Mouse (Mus musculus) stomach, embryonic 16.5 days (tissue): ENCODE results near the gene Olfr172. TPM values are rescaled to one million over a fixed set of nuclear protein-coding genes. Genes with fewer than 3 reads are reported as not detected.

ENCODE experiments used
- ATAC-seq: fragments of 200-750 bp; cut with Nextera tagmentation; 2 replicates; pipeline ENCODE4 v1.8.0; 2017; ENCODE audit warnings: moderate number of reproducible peaks, moderate TSS enrichment; ENCODE audit not compliant: insufficient read depth, low FRiP score
- H3K27ac ChIP-seq: fragments of 300-500 bp; sonication (generic); 2 replicates; pipeline ENCODE4 v1.5.1; 2014; ENCODE audit warnings: low read length
- H3K27me3 ChIP-seq: fragments of 300-500 bp; sonication (generic); 2 replicates; pipeline ENCODE4 v1.6.1; 2014; ENCODE audit warnings: low read length, control low read depth, mixed read lengths; ENCODE audit not compliant: control insufficient read depth, insufficient read depth
- H3K36me3 ChIP-seq: fragments of 300-500 bp; sonication (generic); 2 replicates; pipeline ENCODE4 v1.6.1; 2014; ENCODE audit warnings: low read length; ENCODE audit not compliant: control insufficient read depth, insufficient read depth
- H3K4me1 ChIP-seq: fragments of 300-500 bp; sonication (generic); 2 replicates; pipeline ENCODE4 v1.6.1; 2014; ENCODE audit warnings: low read length, control low read depth, mixed read lengths; ENCODE audit not compliant: control insufficient read depth, insufficient read depth
- H3K4me2 ChIP-seq: fragments of 300-500 bp; sonication (generic); 2 replicates; pipeline ENCODE4 v1.6.1; 2014; ENCODE audit warnings: low read depth, low read length, mixed read lengths
- H3K4me3 ChIP-seq: fragments of 300-500 bp; sonication (generic); replicated peaks from 2 replicates; pipeline ENCODE4 v1.5.1; 2014; ENCODE audit warnings: mild to moderate bottlenecking, low read length
- H3K9ac ChIP-seq: fragments of 300-500 bp; sonication (generic); 2 replicates; pipeline ENCODE4 v1.6.1; 2014; ENCODE audit warnings: low read length
- H3K9me3 ChIP-seq: fragments of 300-500 bp; sonication (generic); replicated peaks from 2 replicates; pipeline ENCODE4 v1.6.1; 2016; ENCODE audit warnings: low read length, control low read depth; ENCODE audit not compliant: control insufficient read depth
- WGBS: fragments of 180-500 bp; shearing (Covaris S2); extraction: QIAGEN DNeasy Blood & Tissue Kit; methylation state at CpG from one replicate; pipeline ENCODE4 v1.1.7; 2014; 5-methylcytosine and 5-hydroxymethylcytosine counted together
- polyA plus RNA-seq: library from polyadenylated mRNA; unstranded; fragments of >200 nt; fragmentation: Nextera tagmentation; extraction: Ambion mirVana; gene quantifications from 2 replicates; pipeline ENCODE4 v1.2.1, GENCODE M21; 2015

Gene Olfr172
- polyA plus RNA-seq: not detected in 2 replicates

DNA sequence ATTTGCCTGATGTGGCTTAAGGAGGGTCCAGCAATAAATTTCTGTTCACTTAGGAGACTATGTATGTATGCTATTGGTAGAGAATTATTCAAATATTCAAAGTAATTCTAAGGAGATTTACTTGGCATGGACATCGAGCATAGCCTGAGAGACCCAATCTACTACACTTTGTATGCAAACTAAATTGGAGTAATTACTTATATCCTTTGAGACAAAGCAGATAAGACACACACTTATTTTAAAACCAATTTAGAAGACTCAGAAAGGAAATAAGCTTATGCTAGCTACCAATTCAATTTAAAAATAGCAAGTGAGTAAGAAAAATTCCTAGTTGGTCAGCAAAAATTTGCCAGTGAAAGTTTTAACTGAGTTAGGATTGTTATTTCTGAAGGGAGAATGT is at the start of gene Olfr172:
TSS of gene Olfr172 (minus strand) at position 101 of the 400 bp plus-strand sequence.
- H3K9ac ChIP-seq: no peak within 1 kb of the TSS
- H3K4me2 ChIP-seq: no peak within 1 kb of the TSS
- no peak within 1 kb of the TSS for H3K27ac ChIP-seq
- H3K27me3 ChIP-seq: no peaks in the 10 kb centered on the region
- no peaks in the 10 kb centered on the region for H3K36me3 ChIP-seq
- no peaks in the 10 kb centered on the region for H3K4me1 ChIP-seq
- H3K9me3 ChIP-seq: no peaks in the 10 kb centered on the region
- 81% methylated on average over 1 of the region's 1 CpGs for WGBS
- no peak within 1 kb of the TSS for H3K4me3 ChIP-seq
- ATAC-seq: no peak

- H3K27me3 ChIP-seq: no peaks in the 10 kb centered on the region
- H3K4me2 ChIP-seq: no peak within 1 kb of the TSS
- no peak within 1 kb of the TSS for H3K4me3 ChIP-seq
- 71% methylated on average over 2 of the region's 2 CpGs for WGBS
- H3K9me3 ChIP-seq: no peaks in the 10 kb centered on the region
- no peaks in the 10 kb centered on the region for H3K4me1 ChIP-seq
- ATAC-seq: no peak
- no peak within 1 kb of the TSS for H3K9ac ChIP-seq
- no peak within 1 kb of the TSS for H3K27ac ChIP-seq
- H3K36me3 ChIP-seq: no peaks in the 10 kb centered on the region
Observed at GRCm38 (mm10) chr16:58800168-58800567, 37.2 kb upstream of the Olfr172 start, which contains the start of gene Olfr173. TSS of gene Olfr173 (minus strand) at chr16:58800268.

DNA sequence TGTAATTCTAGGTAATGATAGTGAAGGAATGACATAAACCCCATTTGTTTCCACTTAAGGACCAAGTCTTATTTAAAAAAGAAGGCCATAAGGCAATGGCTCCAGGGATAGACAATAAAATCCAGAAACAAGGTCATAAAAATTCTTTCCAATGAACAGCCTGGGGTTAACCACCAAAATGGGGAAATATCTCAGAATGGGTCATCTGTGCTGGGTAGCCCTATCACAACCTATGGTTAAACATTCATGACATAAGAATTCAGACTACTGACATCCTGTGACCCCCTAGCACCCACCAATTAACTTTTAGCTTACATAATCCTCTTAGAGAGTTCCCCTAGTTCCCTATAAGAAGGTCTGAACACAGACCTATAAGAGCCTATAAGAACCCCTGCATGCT is 6.8 kb downstream of the Olfr172 start:
- no peaks in the 10 kb centered on the region for H3K9me3 ChIP-seq
- ATAC-seq: no peak
- H3K4me2 ChIP-seq: no peak overlapping the region
- H3K27me3 ChIP-seq: no peaks in the 10 kb centered on the region
- no peaks in the 10 kb centered on the region for H3K4me1 ChIP-seq
- no peak overlapping the region for H3K4me3 ChIP-seq
- H3K9ac ChIP-seq: no peak overlapping the region
- H3K27ac ChIP-seq: no peak overlapping the region
- no peaks in the 10 kb centered on the region for H3K36me3 ChIP-seq

DNA sequence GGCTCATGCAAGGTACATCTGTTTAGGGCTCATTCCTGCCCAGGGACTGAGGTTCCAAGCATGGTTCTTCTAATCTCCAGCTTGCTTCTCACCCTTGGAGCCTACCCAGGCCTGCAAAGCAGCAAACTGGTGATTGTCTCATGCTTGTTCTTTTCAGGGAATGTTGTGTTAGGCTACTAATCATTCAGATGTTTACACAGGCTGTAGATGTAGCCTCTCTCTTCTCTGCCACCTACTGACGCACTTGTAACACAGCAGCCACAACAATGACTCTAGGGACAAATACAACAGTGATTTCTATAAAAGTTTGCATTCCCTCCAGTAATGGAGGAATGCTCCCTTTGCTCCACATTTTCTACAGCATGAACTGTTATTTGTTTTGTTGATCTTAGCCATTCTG is 11.7 kb downstream of the Olfr172 start:
- no peaks in the 10 kb centered on the region for H3K4me1 ChIP-seq
- no peak; the same call in 1 of the 2 replicates for ATAC-seq
- no peak overlapping the region for H3K9ac ChIP-seq
- H3K27ac ChIP-seq: no peak overlapping the region
- H3K4me3 ChIP-seq: no peak overlapping the region
- no peak overlapping the region for H3K4me2 ChIP-seq
- H3K27me3 ChIP-seq: no peaks in the 10 kb centered on the region
- 37% methylated on average over 1 of the region's 1 CpGs for WGBS
- no peaks in the 10 kb centered on the region for H3K9me3 ChIP-seq
- no peaks in the 10 kb centered on the region for H3K36me3 ChIP-seq

- H3K4me3 ChIP-seq: no peak overlapping the region
- no peaks in the 10 kb centered on the region for H3K27me3 ChIP-seq
- H3K36me3 ChIP-seq: no peaks in the 10 kb centered on the region
- no peaks in the 10 kb centered on the region for H3K4me1 ChIP-seq
- H3K9ac ChIP-seq: no peak overlapping the region
- ATAC-seq: no peak
- H3K27ac ChIP-seq: no peak overlapping the region
- H3K4me2 ChIP-seq: no peak overlapping the region
- 70% methylated on average over 4 of the region's 4 CpGs for whole genome bisulfite sequencing
- H3K9me3 ChIP-seq: no peaks in the 10 kb centered on the region
Observed at GRCm38 (mm10) chr16:58746715-58747114, 16.3 kb downstream of the Olfr172 start.

DNA sequence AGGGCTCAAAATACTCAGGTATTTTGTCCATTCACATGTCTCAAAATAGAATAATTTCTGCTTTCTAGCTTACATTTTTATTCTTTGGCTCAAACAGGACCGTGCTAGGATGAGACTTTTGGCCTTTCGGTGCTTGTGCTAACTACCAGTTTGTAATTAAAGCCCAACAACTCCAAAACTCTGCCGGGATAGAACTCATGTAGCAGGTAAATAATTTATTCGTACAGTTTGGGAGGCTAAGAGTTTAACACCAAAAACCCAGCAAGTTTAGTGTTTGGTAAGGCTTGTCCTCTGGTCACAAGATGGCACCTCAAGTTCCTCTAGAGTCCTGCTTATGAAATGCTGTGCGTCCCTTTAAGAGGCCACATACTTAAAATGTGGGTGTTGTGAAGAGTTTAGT is 22.2 kb downstream of the Olfr172 start:
- H3K9ac ChIP-seq: no peak overlapping the region
- no peaks in the 10 kb centered on the region for H3K27me3 ChIP-seq
- H3K4me1 ChIP-seq: no peaks in the 10 kb centered on the region
- H3K4me3 ChIP-seq: no peak overlapping the region
- no peaks in the 10 kb centered on the region for H3K9me3 ChIP-seq
- no peak overlapping the region for H3K27ac ChIP-seq
- no peaks in the 10 kb centered on the region for H3K36me3 ChIP-seq
- no peak for ATAC-seq
- H3K4me2 ChIP-seq: no peak overlapping the region
- 94% methylated on average over 5 of the region's 5 CpGs for WGBS

- H3K36me3 ChIP-seq: peaks cover 5% of the 10 kb centered on the region; the same call in 1 of the 2 replicates
- H3K27ac ChIP-seq: no peak overlapping the region
- no peak overlapping the region for H3K4me3 ChIP-seq
- H3K9me3 ChIP-seq: no peaks in the 10 kb centered on the region
- 82% methylated on average over 1 of the region's 1 CpGs for WGBS
- ATAC-seq: no peak
- H3K9ac ChIP-seq: no peak overlapping the region
- no peaks in the 10 kb centered on the region for H3K27me3 ChIP-seq
- H3K4me1 ChIP-seq: no peaks in the 10 kb centered on the region
- no peak overlapping the region for H3K4me2 ChIP-seq
Observed at GRCm38 (mm10) chr16:58738800-58739199, 24.2 kb downstream of the Olfr172 start.

DNA sequence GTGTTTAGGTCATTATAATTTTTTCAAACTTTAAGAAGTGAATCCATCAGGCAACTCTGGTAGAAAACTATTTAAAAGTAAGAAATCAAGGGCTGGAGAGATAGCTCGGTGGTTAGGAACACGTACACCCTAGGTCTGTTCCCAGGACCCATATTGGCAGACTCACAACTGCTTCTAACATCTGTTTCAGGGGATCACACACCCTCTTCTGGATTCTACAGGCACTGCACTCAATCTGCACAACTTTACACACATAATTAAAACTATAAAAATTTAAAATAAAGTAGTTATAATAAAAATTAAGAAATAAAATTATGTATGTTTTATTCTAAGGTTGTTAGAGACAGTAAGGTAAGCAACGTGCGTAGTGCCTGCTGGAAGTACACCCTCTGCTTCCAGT is 24.8 kb downstream of the Olfr172 start:
- no peak for ATAC-seq
- WGBS: 65% methylated on average over 4 of the region's 4 CpGs
- no peak overlapping the region for H3K4me3 ChIP-seq

GRCm38 (mm10) chr16:58728176-58728671 is 34.8 kb downstream of the Olfr172 start:
- Histone ChIP-seq H3K36me3 (peaks cover 17% of the 10 kb centered on the region), H3K4me2 (peak overlapping the region; percentile 61), H3K4me1 (peaks cover 4% of the 10 kb centered on the region), H3K4me3 (peak overlapping the region; percentile 68), H3K27ac (peak overlapping the region; percentile 83), H3K27me3 (no peaks in the 10 kb centered on the region), H3K9ac (peak overlapping the region; percentile 83), H3K9me3 (no peaks in the 10 kb centered on the region)
- ATAC-seq: peak; percentile 86
- 2% methylated on average over 30 of the region's 31 CpGs for WGBS

More for the DNA sequence above, 24.8 kb downstream of the Olfr172 start:
- Histone ChIP-seq H3K9ac (no peak overlapping the region), H3K27me3 (no peaks in the 10 kb centered on the region), H3K27ac (no peak overlapping the region), H3K4me2 (no peak overlapping the region), H3K4me1 (no peaks in the 10 kb centered on the region), H3K36me3 (peaks cover 9% of the 10 kb centered on the region; the same call in 1 of the 2 replicates), H3K9me3 (no peaks in the 10 kb centered on the region)
